Mouse (Mus musculus) liver, embryonic 14.5 days (tissue): ENCODE measurements at regions not wholly inside any gene's neighbourhood (a gene's known extent, or its start where the extent isn't known, plus 50 kb on each side); places are given as distances from the start of the nearest gene placed in this dataset.
A peak's percentile ranks its signal among the peaks of the same experiment; 100 is the strongest.

Experiments used
- ATAC-seq: fragments of 200-750 bp; cut with Nextera tagmentation; 2 replicates; pipeline ENCODE4 v1.8.0; 2017; ENCODE audit warnings: moderate number of reproducible peaks, mild to moderate bottlenecking, moderate library complexity; ENCODE audit not compliant: insufficient read depth
- DNase-seq, 3 experiments: peaks; one replicate each; pipeline ENCODE4 v3.0.0-alpha.2; 2012 to 2013; ENCODE audit warnings: low read depth in 3 of 3, low spot score in 3 of 3
- H3K27ac ChIP-seq: fragments of 300-500 bp; sonication (generic); 2 replicates; pipeline ENCODE4 v1.5.1; 2014; ENCODE audit warnings: moderate library complexity, mild to moderate bottlenecking, control low read depth, inconsistent platforms
- H3K27me3 ChIP-seq: fragments of 300-500 bp; sonication (generic); 2 replicates; pipeline ENCODE4 v1.6.1; 2014; ENCODE audit warnings: mild to moderate bottlenecking, low read length, moderate library complexity; ENCODE audit not compliant: control insufficient read depth, insufficient read depth
- H3K36me3 ChIP-seq: fragments of 300-500 bp; sonication (generic); replicated peaks from 2 replicates; pipeline ENCODE4 v1.6.1; 2014; ENCODE audit warnings: low read depth; ENCODE audit not compliant: control insufficient read depth, insufficient read depth
- H3K4me1 ChIP-seq, 2 experiments: fragments of 200-500 bp in 1 of 2; fragments of 300-500 bp in 1 of 2; sonication (generic) in 1 of 2; replicated peaks; 2 replicates each; pipeline ENCODE4 v1.6.1; 2012 to 2014; ENCODE audit warnings: antibody characterized with exemption in 1 of 2, inconsistent platforms in 1 of 2, low read length in 1 of 2; ENCODE audit not compliant: control insufficient read depth in 2 of 2, insufficient read depth in 2 of 2
- H3K4me2 ChIP-seq: fragments of 300-500 bp; sonication (generic); 2 replicates; pipeline ENCODE4 v1.6.1; 2014; ENCODE audit warnings: low read depth, mild to moderate bottlenecking, control low read depth, moderate library complexity
- H3K4me3 ChIP-seq, 2 experiments: fragments of 200-500 bp in 1 of 2; fragments of 300-500 bp in 1 of 2; sonication (generic) in 1 of 2; 2 replicates each; pipeline ENCODE4 v1.5.1; 2012 to 2014; ENCODE audit warnings: low read depth in 2 of 2, low read length in 2 of 2, mild to moderate bottlenecking in 2 of 2, control low read depth in 1 of 2, inconsistent platforms in 1 of 2, moderate library complexity in 1 of 2; ENCODE audit not compliant: insufficient read depth in 1 of 2
- H3K9ac ChIP-seq: fragments of 300-500 bp; sonication (generic); replicated peaks from 2 replicates; pipeline ENCODE4 v1.6.1; 2014; ENCODE audit warnings: mild to moderate bottlenecking, control low read depth, moderate library complexity
- H3K9me3 ChIP-seq: fragments of 300-500 bp; sonication (generic); 2 replicates; pipeline ENCODE4 v1.6.1; 2016; ENCODE audit warnings: low read length, mixed read lengths; ENCODE audit not compliant: control insufficient read depth
- CTCF ChIP-seq: IDR thresholded peaks from 2 replicates; pipeline ENCODE4 v1.5.1; 2016; ENCODE audit warnings: antibody characterized with exemption, low read depth, control low read depth
- EP300 ChIP-seq: IDR thresholded peaks from 2 replicates; pipeline ENCODE4 v1.6.1; 2016; ENCODE audit warnings: antibody characterized with exemption, low read depth
- WGBS: fragments of 180-500 bp; shearing (Covaris S2); extraction: QIAGEN DNeasy Blood & Tissue Kit; methylation state at CpG from one replicate; pipeline ENCODE4 v1.1.7; 2014; ENCODE audit not compliant: insufficient replicate concordance; 5-methylcytosine and 5-hydroxymethylcytosine counted together

GRCm38 (mm10) chr2:178745296-178746015 is 315.1 kb downstream of the Cdh26 start:
- no peaks in the 10 kb centered on the region for H3K36me3 ChIP-seq
- ATAC-seq (no peak), DNase-seq (no peak)
- 64% methylated on average over 14 of the region's 14 CpGs for WGBS
- no peak overlapping the region for H3K9ac ChIP-seq
- no peaks in the 10 kb centered on the region for H3K9me3 ChIP-seq
- no peaks in the 10 kb centered on the region for H3K4me1 ChIP-seq
- TF ChIP-seq CTCF (no peak), EP300 (no peak)
- H3K27ac ChIP-seq: no peak overlapping the region
- no peak overlapping the region for H3K4me3 ChIP-seq
- H3K27me3 ChIP-seq: no peaks in the 10 kb centered on the region
- H3K4me2 ChIP-seq: no peak overlapping the region

GRCm38 (mm10) chr2:178751247-178751646 is 320.9 kb downstream of the Cdh26 start:
- 84% methylated on average over 1 of the region's 1 CpGs for WGBS
- H3K27me3 ChIP-seq: no peaks in the 10 kb centered on the region
- no peaks in the 10 kb centered on the region for H3K4me1 ChIP-seq
- H3K36me3 ChIP-seq: no peaks in the 10 kb centered on the region
- no peaks in the 10 kb centered on the region for H3K9me3 ChIP-seq
- no peak for DNase-seq
- H3K9ac ChIP-seq: no peak overlapping the region
- H3K4me2 ChIP-seq: no peak overlapping the region
- H3K4me3 ChIP-seq: no peak overlapping the region
- no peak overlapping the region for H3K27ac ChIP-seq
- TF ChIP-seq EP300: no peak
- 0 out of 2 replicates have a peak, but pooled peaks have one; percentile 9 for TF ChIP-seq CTCF
- ATAC-seq: no peak

GRCm38 (mm10) chr2:178758366-178758765 is 328.0 kb downstream of the Cdh26 start:
- TF ChIP-seq EP300 (no peak), CTCF (peak; percentile 78)
- Histone ChIP-seq H3K36me3 (no peaks in the 10 kb centered on the region), H3K9me3 (no peaks in the 10 kb centered on the region), H3K4me3 (no peak overlapping the region), H3K4me1 (no peaks in the 10 kb centered on the region), H3K4me2 (no peak overlapping the region), H3K9ac (no peak overlapping the region), H3K27ac (no peak overlapping the region), H3K27me3 (no peaks in the 10 kb centered on the region)
- no peak for ATAC-seq
- peak in 2 of 3 experiments; percentile 3 to 4 for DNase-seq
- 0% methylated on average over 2 of the region's 2 CpGs for WGBS

DNA sequence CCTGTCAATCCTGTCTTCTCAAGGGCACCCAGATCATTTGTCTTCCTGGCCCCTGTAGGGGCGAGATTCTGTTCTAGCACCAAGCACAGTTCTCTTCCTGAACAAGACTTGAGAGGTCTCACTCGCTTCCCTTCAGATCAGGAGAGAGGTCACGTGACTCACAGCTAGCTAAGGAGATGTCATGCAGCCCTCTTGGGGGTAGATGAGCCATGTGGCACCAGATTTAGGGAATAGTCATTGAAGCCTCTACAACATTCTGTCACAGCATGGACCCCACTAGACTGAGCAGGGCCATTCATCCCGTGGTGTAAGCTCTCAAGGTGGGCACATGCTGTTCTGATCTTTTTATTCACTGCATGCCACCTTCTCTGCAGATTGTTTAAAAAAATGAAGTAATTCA is 338.2 kb downstream of the Cdh26 start:
- no peak for TF ChIP-seq EP300
- 47% methylated on average over 4 of the region's 4 CpGs for WGBS
- Histone ChIP-seq H3K27ac (no peak overlapping the region), H3K4me3 (no peak overlapping the region), H3K4me1 (no peaks in the 10 kb centered on the region), H3K9me3 (no peaks in the 10 kb centered on the region), H3K4me2 (no peak overlapping the region), H3K36me3 (no peaks in the 10 kb centered on the region), H3K9ac (no peak overlapping the region), H3K27me3 (no peaks in the 10 kb centered on the region)
- ATAC-seq (no peak), DNase-seq (no peak)

- H3K9ac ChIP-seq: no peak overlapping the region
- DNase-seq: no peak
- H3K4me3 ChIP-seq: no peak overlapping the region
- no peak overlapping the region for H3K27ac ChIP-seq
- ATAC-seq: no peak
- H3K9me3 ChIP-seq: no peaks in the 10 kb centered on the region
- no peaks in the 10 kb centered on the region for H3K4me1 ChIP-seq
- 70% methylated on average over 4 of the region's 4 CpGs for WGBS
- TF ChIP-seq EP300 (no peak), CTCF (no peak)
- no peak overlapping the region for H3K4me2 ChIP-seq
- H3K27me3 ChIP-seq: no peaks in the 10 kb centered on the region
- H3K36me3 ChIP-seq: no peaks in the 10 kb centered on the region
These were observed 338.7 kb downstream of the Cdh26 start for GRCm38 (mm10) chr2:178769001-178769400.
